Mouse (Mus musculus) midbrain, embryonic 12.5 days (tissue): ENCODE measurements around the gene Cdc37. TPM values are rescaled to one million over a fixed set of nuclear protein-coding genes. Genes with fewer than 3 reads are reported as not detected.

Source experiments
- polyA plus RNA-seq: library from polyadenylated mRNA; unstranded; fragments of >200 nt; fragmentation: Nextera tagmentation; extraction: Ambion mirVana; gene quantifications from 2 replicates; pipeline ENCODE4 v1.2.1, GENCODE M21; 2016

Gene Cdc37
- polyA plus RNA-seq, 1 experiment from 2014 or later = 283 TPM

Other genes starting within 250 kb of the Cdc37 start
- gene Dnmt1, start 190.1 kb downstream of the Cdc37 start, polyA plus RNA-seq = 109 and 113 TPM in 2 replicates
- gene S1pr2, start 173.2 kb downstream of the Cdc37 start, polyA plus RNA-seq = 20.6 and 22.6 TPM in 2 replicates
- 101 and 109 TPM in 2 replicates for gene Mrpl4, start 147.2 kb downstream of the Cdc37 start, polyA plus RNA-seq
- gene Icam1, start 134.0 kb downstream of the Cdc37 start, polyA plus RNA-seq = 3.5 and 5.0 TPM in 2 replicates
- gene Icam4, start 120.6 kb downstream of the Cdc37 start, polyA plus RNA-seq = 1.1 and 1.3 TPM in 2 replicates
- 0.08 TPM in 1 of 2 replicates, not detected in the other for gene Icam5, start 117.9 kb downstream of the Cdc37 start, polyA plus RNA-seq
- 0.98 and 3.1 TPM in 2 replicates for gene Zglp1, start 82.9 kb downstream of the Cdc37 start, polyA plus RNA-seq
- 0.89 and 1.6 TPM in 2 replicates for gene Gm49373, start 76.9 kb downstream of the Cdc37 start, polyA plus RNA-seq
- 38.0 and 40.7 TPM in 2 replicates for gene Fdx1l, start 76.4 kb downstream of the Cdc37 start, polyA plus RNA-seq
- gene Gm38431, start 58.0 kb downstream of the Cdc37 start, polyA plus RNA-seq = 2.3 and 2.9 TPM in 2 replicates
- 66.7 and 69.8 TPM in 2 replicates for gene Raver1, start 58.0 kb downstream of the Cdc37 start, polyA plus RNA-seq
- 12.8 and 14.1 TPM in 2 replicates for gene Tyk2, start 18.7 kb downstream of the Cdc37 start, polyA plus RNA-seq
- 11.3 and 11.5 TPM in 2 replicates for gene Pde4a, start 15.7 kb upstream of the Cdc37 start, polyA plus RNA-seq
- gene Keap1, start 89.4 kb upstream of the Cdc37 start, polyA plus RNA-seq = 52.3 and 52.6 TPM in 2 replicates
- gene S1pr5, start 98.5 kb upstream of the Cdc37 start, polyA plus RNA-seq = 0.38 and 0.50 TPM in 2 replicates
- 50.3 and 52.3 TPM in 2 replicates for gene Atg4d, start 115.3 kb upstream of the Cdc37 start, polyA plus RNA-seq
- 18.4 and 21.1 TPM in 2 replicates for gene Kri1, start 138.0 kb upstream of the Cdc37 start, polyA plus RNA-seq
- 63.6 and 72.1 TPM in 2 replicates for gene Cdkn2d, start 141.4 kb upstream of the Cdc37 start, polyA plus RNA-seq
- gene Ap1m2, start 162.4 kb upstream of the Cdc37 start, polyA plus RNA-seq = 0.39 and 0.78 TPM in 2 replicates
- gene Slc44a2, start 170.7 kb upstream of the Cdc37 start, polyA plus RNA-seq = 71.3 and 74.1 TPM in 2 replicates
- gene Ilf3, start 217.9 kb upstream of the Cdc37 start, polyA plus RNA-seq = 314 and 322 TPM in 2 replicates